Mouse (Mus musculus) heart, adult 8-10 months (tissue): ENCODE results near the gene Olfr814. TPM values are rescaled to one million over a fixed set of nuclear protein-coding genes. Genes with fewer than 3 reads are reported as not detected.
"Not testable (repeated sequence)": the region's sequence is repeated elsewhere in the genome, so short reads cannot be mapped to it uniquely, and the experiment has no call there.

Experiments
- DNase-seq: peaks from one replicate; pipeline ENCODE4 v3.0.0; 2022; ENCODE audit warnings: low spot score
- total RNA-seq, 4 experiments: library from RNA; stranded (reverse); gene quantifications; 2 replicates each; pipeline ENCODE4 v1.2.4; 2022

Olfr814 gene
- total RNA-seq, result not detected

DNA sequence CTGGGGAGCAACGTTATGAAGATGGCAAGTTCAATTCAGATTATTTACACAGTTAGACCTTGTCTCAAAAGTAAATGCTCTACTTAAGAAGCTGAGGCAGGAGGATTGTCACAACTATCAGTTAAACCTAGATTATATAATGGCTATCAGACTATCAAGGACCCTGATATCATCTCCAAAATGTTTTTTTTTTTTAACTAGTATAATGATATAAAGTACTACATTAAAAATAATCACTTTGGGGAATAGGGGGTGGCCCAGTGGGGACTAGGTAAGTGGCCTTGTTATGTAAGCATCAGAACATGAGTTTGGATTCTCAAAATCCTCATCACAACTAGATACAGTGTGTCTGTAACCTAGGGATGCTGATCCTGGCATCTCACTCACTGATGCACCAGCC lies at the start of gene Olfr814:
TSS of gene Olfr814 (minus strand) at position 101 of the 400 bp plus-strand sequence.
- not testable (repeated sequence) for DNase-seq

DNA sequence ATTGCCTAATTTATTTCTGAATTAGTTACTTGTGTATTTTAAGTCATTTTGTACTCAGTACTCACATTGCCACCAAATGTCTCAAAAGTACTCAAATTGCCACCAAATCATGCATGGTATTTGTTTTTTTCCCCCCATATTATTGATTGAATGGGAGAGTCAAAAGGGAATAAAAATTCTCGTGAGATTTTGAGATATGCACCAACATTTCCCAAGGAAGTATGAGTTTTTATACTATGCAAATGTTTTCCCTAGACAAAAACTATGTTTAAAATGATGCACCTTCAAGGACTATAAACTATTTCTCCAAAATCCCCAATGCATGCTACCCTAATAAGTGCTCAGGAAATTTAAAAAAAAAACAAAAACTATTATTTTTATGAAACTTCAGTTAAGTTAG lies 35.8 kb upstream of the Olfr814 start, which contains the start of gene Olfr816:
TSS of gene Olfr816 (minus strand) at position 101 of the 400 bp plus-strand sequence.
- no peak for DNase-seq

DNA sequence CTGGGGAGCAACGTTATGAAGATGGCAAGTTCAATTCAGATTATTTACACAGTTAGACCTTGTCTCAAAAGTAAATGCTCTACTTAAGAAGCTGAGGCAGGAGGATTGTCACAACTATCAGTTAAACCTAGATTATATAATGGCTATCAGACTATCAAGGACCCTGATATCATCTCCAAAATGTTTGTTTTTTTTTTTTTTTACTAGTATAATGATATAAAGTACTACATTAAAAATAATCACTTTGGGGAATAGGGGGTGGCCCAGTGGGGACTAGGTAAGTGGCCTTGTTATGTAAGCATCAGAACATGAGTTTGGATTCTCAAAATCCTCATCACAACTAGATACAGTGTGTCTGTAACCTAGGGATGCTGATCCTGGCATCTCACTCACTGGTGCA lies 26.1 kb upstream of the Olfr814 start, which contains the start of gene Olfr815:
TSS of gene Olfr815 (minus strand) at position 101 of the 400 bp plus-strand sequence.
- DNase-seq, result not testable (repeated sequence)

DNA sequence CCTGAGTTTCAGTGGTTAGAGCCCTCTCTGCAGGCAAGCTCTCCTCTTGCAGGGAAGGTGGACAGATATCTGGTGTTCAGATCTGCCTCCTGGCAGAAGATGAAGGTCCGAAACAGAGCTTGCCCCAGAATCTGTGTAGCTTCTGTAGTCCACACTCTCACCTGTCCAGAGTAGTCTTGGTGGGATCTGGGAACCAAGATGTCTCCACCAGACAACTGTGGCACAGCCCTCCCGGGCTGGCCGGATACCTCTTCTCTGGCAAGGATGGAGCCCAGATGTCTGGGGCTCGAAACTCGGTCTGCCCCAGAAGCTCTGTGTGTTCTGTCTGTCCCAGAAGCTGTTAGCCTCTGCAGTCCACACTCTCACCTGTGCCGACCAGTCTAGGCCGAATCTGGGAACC lies 6.3 kb upstream of the Olfr814 start:
- no peak for DNase-seq

DNA sequence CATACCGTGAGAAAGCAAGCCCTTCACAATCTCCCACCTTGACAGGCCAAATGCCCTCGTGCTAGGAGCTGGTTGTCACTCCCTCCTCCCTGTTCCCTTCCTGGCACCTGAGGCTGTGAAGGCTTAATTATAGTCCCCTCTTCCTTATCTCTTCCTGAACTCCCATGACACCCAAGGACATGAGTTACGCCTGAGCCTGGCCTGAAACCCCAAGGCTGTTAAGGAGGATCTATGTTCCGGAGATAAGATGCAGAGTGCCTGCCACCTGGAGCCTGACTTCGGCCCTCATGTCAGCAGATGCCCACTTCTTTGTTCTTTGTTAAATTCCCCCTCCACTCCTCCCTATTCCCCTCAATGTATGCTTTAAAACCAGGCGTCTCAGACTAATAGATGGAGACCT lies 5.8 kb upstream of the Olfr814 start:
- not testable (repeated sequence) for DNase-seq

DNA sequence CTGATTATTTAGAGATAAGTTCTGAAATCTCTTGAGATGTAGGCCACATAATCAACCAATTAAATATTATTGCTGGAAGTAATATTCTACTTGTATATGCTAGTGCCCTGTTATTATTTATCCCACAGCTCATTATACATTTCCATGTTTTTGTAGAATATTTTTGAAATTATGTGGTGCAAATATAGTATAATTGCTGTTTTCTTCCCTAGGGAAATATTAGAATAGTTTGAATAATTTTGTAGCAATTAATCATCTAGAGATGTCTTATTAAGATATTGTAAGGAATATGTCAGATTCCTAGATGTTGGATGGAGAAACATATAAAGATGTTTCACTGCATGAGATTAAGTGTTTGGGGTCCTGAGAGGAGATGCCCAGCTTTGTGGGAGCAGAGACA lies 24.6 kb downstream of the Olfr814 start, which contains the start of gene Olfr813:
TSS of gene Olfr813 (plus strand) at position 301 of the 400 bp plus-strand sequence.
- DNase-seq, result no peak

DNA sequence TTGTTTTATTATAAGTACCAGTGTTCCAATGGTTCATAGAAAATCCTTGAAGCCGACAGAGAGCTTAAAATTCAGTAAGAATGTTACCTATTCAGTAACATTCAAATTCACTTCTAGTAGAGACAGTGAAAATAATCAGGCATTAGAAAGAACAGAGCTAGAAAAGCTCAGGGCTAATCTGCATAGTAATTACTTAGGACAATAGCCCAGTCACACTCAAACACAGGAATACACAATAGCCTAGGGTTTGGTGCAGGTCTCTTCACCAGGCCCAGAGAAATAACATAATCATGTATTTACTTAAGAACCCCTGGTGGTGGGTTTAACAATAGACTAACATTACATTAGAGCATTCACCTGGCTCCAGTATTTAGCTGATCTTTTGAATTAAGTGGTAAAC lies 32.3 kb downstream of the Olfr814 start:
- DNase-seq, result no peak

DNA sequence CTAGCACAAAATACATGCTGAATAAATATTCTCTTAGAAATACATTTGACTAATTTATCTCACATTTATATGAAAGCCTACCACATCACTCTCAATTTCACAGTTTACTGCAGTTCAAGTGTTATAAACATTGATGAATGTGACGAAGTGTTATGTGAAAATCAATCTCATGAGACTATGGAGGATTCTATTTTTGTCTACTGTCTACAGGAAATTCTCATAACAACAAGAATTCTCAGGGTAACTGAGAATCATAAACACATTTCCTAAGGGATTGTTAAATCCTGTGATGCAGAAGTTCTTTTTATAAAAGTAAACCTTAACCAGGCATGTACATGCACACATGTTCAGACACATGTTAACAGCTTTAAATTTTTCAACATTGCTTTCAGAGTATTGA lies 33.7 kb downstream of the Olfr814 start, which contains the start of gene Olfr812:
TSS of gene Olfr812 (minus strand) at position 101 of the 400 bp plus-strand sequence.
- no peak for DNase-seq

Other genes with a start within 250 kb of the Olfr814 start
- gene Olfr799, start 242.4 kb downstream of the Olfr814 start, total RNA-seq, result not detected
- not detected for gene Olfr800, start 222.2 kb downstream of the Olfr814 start, total RNA-seq
- not detected for gene Olfr801, start 206.0 kb downstream of the Olfr814 start, total RNA-seq
- gene Olfr802, start 191.7 kb downstream of the Olfr814 start, total RNA-seq, result not detected
- gene Olfr803, start 185.6 kb downstream of the Olfr814 start, total RNA-seq, result not detected
- not detected for gene Olfr804, start 176.6 kb downstream of the Olfr814 start, total RNA-seq
- not detected for gene Olfr805, start 150.5 kb downstream of the Olfr814 start, total RNA-seq
- not detected for gene Olfr806, start 137.9 kb downstream of the Olfr814 start, total RNA-seq
- not detected for gene Olfr807, start 122.1 kb downstream of the Olfr814 start, total RNA-seq
- gene Olfr808, start 114.4 kb downstream of the Olfr814 start, total RNA-seq, result not detected
- not detected for gene Olfr809, start 105.2 kb downstream of the Olfr814 start, total RNA-seq
- gene Olfr810, start 84.9 kb downstream of the Olfr814 start, total RNA-seq, result not detected
- gene Olfr811, start 75.5 kb downstream of the Olfr814 start, total RNA-seq, result not detected
- not detected for gene Olfr812, start 33.8 kb downstream of the Olfr814 start, total RNA-seq
- gene Olfr813, start 24.5 kb downstream of the Olfr814 start, total RNA-seq, result not detected
- not detected for gene Olfr815, start 26.0 kb upstream of the Olfr814 start, total RNA-seq
- gene Olfr816, start 35.7 kb upstream of the Olfr814 start, total RNA-seq, result not detected
- gene Olfr818, start 69.2 kb upstream of the Olfr814 start, total RNA-seq, result not detected
- gene Olfr819, start 87.4 kb upstream of the Olfr814 start, total RNA-seq, result not detected
- not detected for gene Olfr247, start 96.3 kb upstream of the Olfr814 start, total RNA-seq
- not detected for gene Gm10310, start 105.2 kb upstream of the Olfr814 start, total RNA-seq
- gene Olfr820, start 132.8 kb upstream of the Olfr814 start, total RNA-seq, result not detected
- not detected for gene Olfr821, start 150.5 kb upstream of the Olfr814 start, total RNA-seq
- not detected for gene Olfr822, start 191.4 kb upstream of the Olfr814 start, total RNA-seq
- not detected for gene Olfr823, start 235.5 kb upstream of the Olfr814 start, total RNA-seq